Mouse (Mus musculus) lung, embryonic 14.5 days (tissue): ENCODE measurements around the gene Hist1h2bg. TPM values are rescaled to one million over a fixed set of nuclear protein-coding genes. Genes with fewer than 3 reads are reported as not detected.
"Not testable (repeated sequence)": the region's sequence is repeated elsewhere in the genome, so short reads cannot be mapped to it uniquely, and the experiment has no call there.

Source experiments
- ATAC-seq: fragments of 200-750 bp; cut with Nextera tagmentation; 2 replicates; pipeline ENCODE4 v1.8.0; 2017; ENCODE audit warnings: mild to moderate bottlenecking, moderate TSS enrichment, moderate library complexity; ENCODE audit not compliant: insufficient read depth
- DNase-seq: peaks from one replicate; pipeline ENCODE4 v3.0.0-alpha.2; 2015
- H3K27ac ChIP-seq: fragments of 300-500 bp; sonication (generic); 2 replicates; pipeline ENCODE4 v1.5.1; 2014; ENCODE audit warnings: low read depth, mild to moderate bottlenecking, moderate library complexity
- H3K27me3 ChIP-seq: fragments of 300-500 bp; sonication (generic); 2 replicates; pipeline ENCODE4 v1.6.1; 2014; ENCODE audit warnings: low read length, control low read depth; ENCODE audit not compliant: insufficient read depth
- H3K36me3 ChIP-seq: fragments of 300-500 bp; sonication (generic); 2 replicates; pipeline ENCODE4 v1.6.1; 2014; ENCODE audit warnings: control low read depth; ENCODE audit not compliant: insufficient read depth
- H3K4me1 ChIP-seq: fragments of 300-500 bp; sonication (generic); 2 replicates; pipeline ENCODE4 v1.6.1; 2014; ENCODE audit warnings: antibody characterized with exemption, control low read depth; ENCODE audit not compliant: insufficient read depth
- H3K4me2 ChIP-seq: fragments of 300-500 bp; sonication (generic); 2 replicates; pipeline ENCODE4 v1.6.1; 2014; ENCODE audit warnings: mild to moderate bottlenecking
- H3K4me3 ChIP-seq: fragments of 300-500 bp; sonication (generic); 2 replicates; pipeline ENCODE4 v1.5.1; 2014; ENCODE audit warnings: low read depth, low read length
- H3K9ac ChIP-seq: fragments of 300-500 bp; sonication (generic); 2 replicates; pipeline ENCODE4 v1.6.1; 2014
- H3K9me3 ChIP-seq: fragments of 300-500 bp; sonication (generic); 2 replicates; pipeline ENCODE4 v1.6.1; 2016; ENCODE audit warnings: low read depth, low read length, control low read depth
- CTCF ChIP-seq: IDR thresholded peaks from 2 replicates; pipeline ENCODE4 v1.5.1; 2016; ENCODE audit warnings: antibody characterized with exemption, low read depth
- WGBS: fragments of 180-500 bp; shearing (Covaris S2); extraction: QIAGEN DNeasy Blood & Tissue Kit; methylation state at CpG from one replicate; pipeline ENCODE4 v1.1.7; 2014; 5-methylcytosine and 5-hydroxymethylcytosine counted together
- polyA plus RNA-seq: library from polyadenylated mRNA; unstranded; fragments of >200 nt; fragmentation: Nextera tagmentation; extraction: Ambion mirVana; gene quantifications from 2 replicates; pipeline ENCODE4 v1.2.1, GENCODE M21; 2014

Hist1h2bg gene
- polyA plus RNA-seq, 1 experiment from 2014 or later, result 14.9 TPM

DNA sequence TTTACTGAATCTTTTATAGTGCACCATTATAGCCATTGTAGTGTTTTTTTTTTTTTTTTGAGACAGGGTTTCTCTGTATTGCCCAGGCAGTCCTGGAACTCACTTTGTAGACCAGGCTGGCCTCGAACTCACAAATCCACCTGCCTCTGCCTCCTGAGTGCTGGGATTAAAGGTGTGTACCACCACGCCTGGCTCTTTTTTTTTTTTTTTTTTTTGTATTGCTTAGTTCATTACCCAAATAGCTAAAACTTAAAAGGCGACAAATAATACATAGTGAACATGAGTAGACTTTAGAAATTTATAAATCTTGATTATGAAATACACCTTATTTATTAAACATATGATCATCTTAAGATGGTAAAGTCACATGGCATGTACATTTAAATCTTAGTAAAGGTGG, 29.7 kb upstream of the Hist1h2bg start:
- Histone ChIP-seq H3K4me1 (0 out of 2 replicates have a peak, but pooled peaks cover 3% of the 10 kb centered on the region), H3K9ac (no peak overlapping the region; the same call in 1 of the 2 replicates), H3K27ac (no peak overlapping the region), H3K4me3 (no peak overlapping the region), H3K4me2 (peak overlapping the region; percentile 86), H3K9me3 (no peaks in the 10 kb centered on the region), H3K36me3 (no peaks in the 10 kb centered on the region), H3K27me3 (no peaks in the 10 kb centered on the region)
- no peak for TF ChIP-seq CTCF
- DNase-seq (no peak), ATAC-seq (no peak)
- WGBS, result 80% methylated on average over 3 of the region's 3 CpGs

DNA sequence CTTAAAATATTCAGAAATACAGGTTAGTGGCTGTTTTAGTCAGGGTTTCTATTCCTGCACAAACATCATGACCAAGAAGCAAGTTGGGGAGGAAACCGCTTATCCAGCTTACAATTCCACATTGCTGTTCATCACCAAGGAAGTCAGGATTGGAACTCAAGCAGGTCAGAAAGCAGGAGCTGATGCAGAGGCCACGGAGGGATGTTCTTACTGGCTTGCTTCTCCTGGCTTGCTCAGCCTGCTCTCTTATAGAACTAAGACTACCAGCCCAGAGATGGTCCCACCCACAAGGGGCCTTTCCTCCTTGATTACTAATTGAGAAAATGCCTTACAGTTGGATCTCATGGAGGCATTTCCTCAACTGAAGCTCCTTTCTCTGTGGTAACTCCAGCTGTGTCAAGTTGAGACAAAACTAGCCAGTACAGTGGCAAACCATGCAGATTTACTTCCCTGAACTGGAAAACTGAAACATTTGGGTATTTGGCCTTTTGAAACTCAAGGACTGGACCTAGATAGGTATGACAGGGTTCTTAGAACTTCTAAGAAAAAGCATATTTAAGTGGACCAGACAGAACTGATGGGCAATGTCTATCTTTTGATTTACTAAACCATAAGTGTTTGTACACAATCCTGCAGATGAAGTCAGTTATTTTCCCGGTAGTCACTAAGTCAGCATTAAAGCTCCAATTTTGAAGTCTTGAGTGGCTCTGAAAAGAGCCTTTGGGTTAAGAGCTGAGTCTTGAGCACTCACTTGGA, 28.8 kb upstream of the Hist1h2bg start:
- H3K27ac ChIP-seq, result peak overlapping the region; percentile 91

DNA sequence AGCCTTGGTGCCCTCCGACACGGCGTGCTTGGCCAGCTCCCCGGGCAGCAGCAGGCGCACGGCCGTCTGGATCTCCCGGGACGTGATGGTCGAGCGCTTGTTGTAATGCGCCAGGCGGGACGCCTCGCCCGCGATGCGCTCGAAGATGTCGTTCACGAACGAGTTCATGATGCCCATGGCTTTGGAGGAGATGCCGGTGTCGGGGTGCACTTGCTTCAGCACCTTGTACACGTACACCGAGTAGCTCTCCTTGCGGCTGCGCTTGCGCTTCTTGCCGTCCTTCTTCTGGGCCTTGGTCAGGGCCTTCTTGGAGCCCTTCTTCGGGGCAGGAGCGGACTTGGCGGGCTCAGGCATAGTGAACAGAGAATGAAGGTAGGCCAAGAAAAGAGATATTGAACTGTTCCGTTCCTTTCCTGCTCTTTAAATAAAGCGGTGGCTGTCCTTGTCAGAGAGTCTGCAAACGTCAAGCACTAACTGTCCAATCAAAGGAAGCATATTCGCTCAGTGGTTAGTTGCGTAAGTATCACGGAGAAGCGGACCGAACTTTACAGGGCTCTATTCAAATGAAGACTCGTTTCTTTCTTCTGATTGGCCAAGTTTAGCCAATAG, 28.1 kb upstream of the Hist1h2bg start, which contains the start of gene Hist1h2bh:
TSS of gene Hist1h2bh (minus strand) at position 394 of the 609 bp plus-strand sequence.
- ATAC-seq, result peak; percentile 95
- DNase-seq, result peak; percentile 96
- H3K9me3 ChIP-seq, H3K36me3 ChIP-seq, H3K4me1 ChIP-seq, H3K27me3 ChIP-seq: not testable (repeated sequence)
- peak within 1 kb of the TSS; percentile 66 for H3K9ac ChIP-seq
- peak within 1 kb of the TSS; percentile 44 for H3K4me3 ChIP-seq
- 0% methylated on average over 27 of the region's 42 CpGs for WGBS
- peak within 1 kb of the TSS; percentile 86 for H3K4me2 ChIP-seq
- peak within 1 kb of the TSS; percentile 96 for H3K27ac ChIP-seq

More for the DNA sequence above, 28.8 kb upstream of the Hist1h2bg start:
- H3K9me3 ChIP-seq, ATAC-seq, DNase-seq, H3K36me3 ChIP-seq, H3K27me3 ChIP-seq, H3K4me1 ChIP-seq: not testable (repeated sequence)
- 4% methylated on average over 3 of the region's 3 CpGs for WGBS
- peak overlapping the region; percentile 44 for H3K4me3 ChIP-seq
- H3K4me2 ChIP-seq, result peak overlapping the region; percentile 86
- peak overlapping the region; percentile 66 for H3K9ac ChIP-seq

DNA sequence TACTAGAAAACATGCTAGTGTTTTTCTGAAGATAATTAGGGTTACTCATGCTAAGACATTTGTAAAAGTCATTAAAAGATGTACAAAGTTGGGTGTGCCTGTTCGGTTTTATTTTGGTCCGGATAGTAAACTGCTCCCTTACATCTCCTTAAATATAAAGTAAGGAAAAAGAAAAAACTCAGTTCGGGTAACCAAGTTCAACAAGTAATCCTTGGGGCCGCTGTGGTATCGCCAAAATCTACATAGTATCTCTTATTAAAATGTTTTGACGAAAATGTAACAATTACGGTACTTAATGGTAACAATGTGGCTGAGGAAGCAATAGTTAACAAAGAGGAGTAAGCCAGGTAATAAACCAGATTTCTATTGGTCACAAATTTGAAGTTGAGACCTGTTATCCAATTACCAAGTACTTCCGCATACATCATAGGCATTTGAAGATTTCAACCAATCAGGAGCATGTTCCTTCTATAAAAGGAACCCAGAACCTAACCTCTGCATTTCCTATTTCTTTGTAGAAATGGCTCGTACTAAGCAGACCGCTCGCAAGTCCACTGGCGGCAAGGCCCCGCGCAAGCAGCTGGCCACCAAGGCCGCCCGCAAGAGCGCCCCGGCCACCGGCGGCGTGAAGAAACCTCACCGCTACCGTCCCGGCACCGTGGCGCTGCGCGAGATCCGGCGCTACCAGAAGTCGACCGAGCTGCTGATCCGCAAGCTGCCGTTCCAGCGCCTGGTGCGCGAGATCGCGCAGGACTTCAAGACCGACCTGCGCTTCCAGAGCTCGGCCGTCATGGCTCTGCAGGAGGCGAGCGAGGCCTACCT, 27.0 kb upstream of the Hist1h2bg start, which contains the start of gene Hist1h3f:
TSS of gene Hist1h3f (plus strand) at position 88 of the 822 bp plus-strand sequence.
- peak within 1 kb of the TSS; percentile 66 for H3K9ac ChIP-seq
- no peaks in the 10 kb centered on the region for H3K27me3 ChIP-seq
- H3K27ac ChIP-seq, result peak within 1 kb of the TSS; percentile 96
- no peaks in the 10 kb centered on the region for H3K36me3 ChIP-seq
- TF ChIP-seq CTCF, result no peak
- H3K4me3 ChIP-seq, result peak within 1 kb of the TSS; percentile 44
- peak within 1 kb of the TSS; percentile 86 for H3K4me2 ChIP-seq
- ATAC-seq (peak; percentile 91), DNase-seq (peak; percentile 97)
- H3K4me1 ChIP-seq, result no peaks in the 10 kb centered on the region
- no peaks in the 10 kb centered on the region for H3K9me3 ChIP-seq
- WGBS, result under 1% methylated on average over 30 of the region's 45 CpGs

DNA sequence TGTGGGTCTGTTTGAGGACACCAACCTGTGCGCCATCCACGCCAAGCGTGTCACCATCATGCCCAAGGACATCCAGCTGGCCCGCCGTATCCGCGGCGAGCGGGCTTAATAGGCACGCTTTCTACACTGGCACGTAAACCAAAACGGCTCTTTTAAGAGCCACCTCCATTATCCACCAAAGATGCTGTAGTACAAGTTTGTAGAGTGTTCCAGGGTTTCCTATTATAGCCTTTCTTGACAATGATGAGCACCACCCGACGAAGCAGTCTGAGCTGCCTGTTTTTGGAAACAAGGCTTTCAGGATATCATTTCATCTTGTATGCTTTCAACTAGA, 26.4 kb upstream of the Hist1h2bg start:
- not testable (repeated sequence) for H3K36me3 ChIP-seq, H3K9me3 ChIP-seq, DNase-seq, H3K4me1 ChIP-seq, H3K27me3 ChIP-seq
- 0% methylated on average over 11 of the region's 14 CpGs for WGBS
- Histone ChIP-seq H3K4me2 (peak overlapping the region; percentile 86), H3K4me3 (peak overlapping the region; percentile 36), H3K9ac (peak overlapping the region; percentile 62), H3K27ac (peak overlapping the region; percentile 96; the same call in 1 of the 2 replicates)
- peak; percentile 0; the same call in 1 of the 2 replicates for ATAC-seq

DNA sequence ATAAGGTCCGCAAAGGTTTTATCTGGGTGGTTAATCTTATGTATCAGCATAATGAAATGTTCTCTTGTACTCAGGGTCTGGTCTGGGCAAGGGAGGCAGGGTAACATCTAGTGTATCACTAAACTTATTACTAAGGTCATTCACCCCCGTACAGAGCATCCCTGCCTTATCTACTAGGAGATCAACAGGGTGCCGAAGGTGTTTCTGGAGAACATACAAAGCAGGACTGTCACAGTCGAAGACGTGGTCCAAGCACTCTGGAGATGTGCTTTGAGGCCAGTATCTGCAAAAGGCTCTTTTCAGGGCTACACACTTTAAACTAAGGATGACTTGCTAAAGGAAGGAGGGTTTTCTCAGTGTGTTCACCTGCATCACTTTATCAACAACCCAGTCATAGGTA, 24.5 kb upstream of the Hist1h2bg start:
- ATAC-seq (no peak), DNase-seq (no peak)
- Histone ChIP-seq H3K9ac (no peak overlapping the region), H3K4me2 (peak overlapping the region; percentile 48; the same call in 1 of the 2 replicates), H3K27ac (peak overlapping the region; percentile 67; the same call in 1 of the 2 replicates), H3K9me3 (no peaks in the 10 kb centered on the region), H3K4me1 (no peaks in the 10 kb centered on the region; the same call in 1 of the 2 replicates), H3K36me3 (no peaks in the 10 kb centered on the region), H3K27me3 (no peaks in the 10 kb centered on the region), H3K4me3 (peak overlapping the region; percentile 6; the same call in 1 of the 2 replicates)
- 56% methylated on average over 5 of the region's 5 CpGs for WGBS
- TF ChIP-seq CTCF, result no peak
